Mouse (Mus musculus) kidney, adult 2 months (tissue): ENCODE measurements around the gene 1700092M07Rik.

ENCODE experiments used
- CTCF ChIP-seq: fragments of 200-500 bp; conservative IDR thresholded peaks from 2 replicates; pipeline ENCODE4 v1.5.1; 2011; ENCODE audit warnings: low read depth, mild to moderate bottlenecking, control low read depth, low read length, moderate library complexity, mixed read lengths; ENCODE audit not compliant: insufficient read depth, insufficient read length
- POLR2A ChIP-seq: fragments of 200-500 bp; IDR thresholded peaks from one replicate; pipeline ENCODE4 v1.6.1; 2011; ENCODE audit warnings: low read depth, low read length, control low read depth

- TF ChIP-seq POLR2A (no peak), CTCF (no peak)
These were observed 26.4 kb upstream of the 1700092M07Rik start for GRCm38 (mm10) chr19:8713997-8714652.
